Mouse (Mus musculus): ENCODE measurements around the gene Taf3.

DNA sequence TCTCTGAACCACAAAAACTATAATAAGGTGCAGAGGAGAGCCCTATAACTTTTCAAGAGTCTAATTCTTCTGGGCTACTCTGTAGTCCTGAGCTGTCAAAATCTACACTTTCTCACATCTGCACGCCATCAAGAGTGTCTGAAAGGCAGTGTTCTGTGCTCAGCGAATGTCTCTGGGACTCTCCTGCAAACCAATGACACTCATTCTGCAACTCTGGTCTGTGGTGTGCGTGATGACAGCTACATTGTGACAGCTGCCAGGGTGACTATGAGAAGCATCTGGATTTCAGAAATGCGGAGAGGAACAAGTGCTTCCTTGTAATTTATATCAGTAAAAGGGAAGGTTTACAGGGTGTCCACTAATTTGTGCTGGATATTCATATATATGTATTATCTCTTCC is 78.2 kb downstream of the Taf3 start:
- TF ChIP-seq CTCF (IDR thresholded peaks at IDR 0.05; ENCODE audit: control insufficient read depth, insufficient read depth, insufficient read length) (no peak), MAX (IDR thresholded peaks at IDR 0.05) (no peak)
